Mouse (Mus musculus): ENCODE results near the gene Rbm19.
A peak's percentile ranks its signal among the peaks of the same experiment; 100 is the strongest.

Gene Rbm19

DNA sequence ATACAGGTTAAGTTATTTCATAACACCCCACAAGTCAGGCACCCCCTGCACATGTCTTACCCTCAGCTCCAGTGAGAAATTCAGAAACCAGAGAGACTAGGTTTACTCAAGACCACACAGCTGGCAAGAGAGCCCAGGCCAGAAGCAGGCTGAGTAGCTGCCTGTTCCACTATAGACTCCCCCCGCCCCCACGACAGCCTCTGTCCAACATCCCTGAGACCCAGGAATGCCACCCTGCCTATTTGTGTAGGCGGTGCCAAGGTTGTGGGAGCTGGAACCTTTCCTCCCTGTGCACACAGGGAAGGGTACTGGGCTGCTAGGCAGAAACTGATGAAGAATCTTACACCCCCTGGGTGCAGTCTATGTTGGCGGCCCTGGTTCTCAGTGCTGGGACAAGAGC, 91.2 kb downstream of the Rbm19 start:
- DNase-seq = peak in 1 of 2 experiments; percentile 5

DNA sequence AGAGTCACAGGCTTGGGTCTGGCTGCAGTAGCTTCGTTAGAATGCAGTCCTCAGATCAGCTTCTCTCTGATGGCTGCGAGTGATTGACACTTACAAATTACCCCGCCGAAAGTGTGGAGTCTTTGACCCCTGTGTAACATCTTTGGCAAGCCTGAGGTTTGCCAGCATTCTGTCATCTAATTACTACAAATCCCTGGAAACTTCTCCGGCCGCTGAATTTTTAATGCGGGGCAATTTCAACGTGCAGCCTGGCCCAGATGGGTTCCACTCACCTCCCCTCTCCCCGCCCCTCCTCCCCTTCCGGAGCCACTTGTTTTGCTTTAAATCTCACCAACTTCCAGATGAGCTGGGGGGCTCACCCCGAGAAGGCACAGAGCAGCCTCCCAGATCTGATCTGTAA, 94.4 kb downstream of the Rbm19 start:
- no peak for DNase-seq

DNA sequence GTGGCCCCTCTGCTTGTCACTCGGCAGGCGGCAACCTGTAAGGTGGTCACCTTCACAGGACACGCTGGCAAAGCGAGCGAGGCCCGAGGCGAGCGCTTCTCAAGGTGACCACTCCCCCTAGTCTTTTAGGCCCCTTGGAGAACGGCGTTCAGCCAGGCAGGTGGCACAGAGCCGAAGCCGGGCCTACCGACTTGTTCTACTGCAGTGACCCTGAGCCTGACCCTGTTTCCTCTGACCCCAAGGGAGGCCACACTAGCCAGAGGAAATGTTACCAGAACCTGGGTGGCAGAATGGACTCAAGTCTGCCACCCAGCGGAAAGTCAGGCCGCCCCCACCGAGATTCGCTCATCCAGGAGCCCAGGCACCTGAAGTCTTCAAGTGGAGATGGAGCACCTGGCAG, 94.9 kb downstream of the Rbm19 start:
- DNase-seq = peak; percentile 75 to 84

DNA sequence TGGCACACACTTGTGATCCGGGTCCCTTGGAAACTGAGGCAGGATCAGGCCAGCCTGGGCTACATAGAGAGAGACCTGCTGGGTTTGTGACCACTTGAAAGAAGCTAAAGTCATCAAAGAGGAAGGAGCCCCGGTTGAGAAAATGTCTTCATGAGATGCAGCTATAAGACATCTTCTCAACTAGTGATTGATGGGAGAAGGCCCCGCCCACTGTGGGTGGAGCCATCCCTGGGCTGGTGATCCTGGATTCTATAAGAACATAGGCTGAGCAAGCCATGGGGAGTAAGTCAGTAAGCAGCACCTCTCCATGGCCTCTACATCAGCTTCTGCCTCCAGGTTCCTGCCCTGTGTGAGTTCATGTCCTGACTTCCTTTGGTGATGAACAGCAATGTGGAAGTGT, 98.2 kb downstream of the Rbm19 start:
- no peak for DNase-seq

DNA sequence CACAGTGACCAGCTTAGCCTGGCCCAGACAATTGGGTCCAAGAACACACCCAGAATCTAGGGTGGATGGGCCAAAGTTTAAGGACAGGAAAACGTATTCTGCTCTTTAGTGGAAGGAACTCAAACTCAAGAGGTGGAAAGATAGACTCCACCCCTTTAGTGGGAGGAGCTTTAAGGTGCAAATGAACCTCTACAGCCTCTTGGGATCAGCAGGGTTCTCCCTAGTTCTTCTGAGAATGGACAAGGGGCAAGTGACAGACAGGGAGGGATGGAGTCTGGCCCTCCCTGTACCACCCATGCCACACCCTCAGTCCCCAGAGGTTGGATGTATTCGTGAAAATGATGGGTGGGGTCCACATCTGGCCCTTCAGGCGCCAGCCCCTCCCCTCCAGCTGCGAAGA, 105.0 kb downstream of the Rbm19 start:
- no peak for DNase-seq

DNA sequence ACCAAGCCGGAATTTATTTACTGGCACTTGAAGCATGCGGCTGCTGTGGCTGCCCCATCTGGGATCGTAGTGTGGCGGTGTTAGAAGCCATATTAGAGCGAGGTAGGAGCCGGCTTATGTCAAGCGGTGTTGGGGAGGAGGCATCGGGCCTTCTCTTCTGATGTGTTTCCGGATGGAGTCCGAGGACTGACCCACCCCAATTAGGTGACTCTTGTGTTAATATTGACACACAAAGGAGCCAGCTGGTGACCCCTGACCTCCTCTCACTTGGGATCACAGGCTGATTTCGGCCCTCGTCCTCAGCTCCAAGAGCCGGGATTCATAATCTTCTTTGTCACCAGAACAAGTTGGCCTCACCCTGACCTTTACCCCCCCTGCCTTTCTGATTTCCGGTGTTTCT, 109.1 kb downstream of the Rbm19 start:
- no peak for DNase-seq

DNA sequence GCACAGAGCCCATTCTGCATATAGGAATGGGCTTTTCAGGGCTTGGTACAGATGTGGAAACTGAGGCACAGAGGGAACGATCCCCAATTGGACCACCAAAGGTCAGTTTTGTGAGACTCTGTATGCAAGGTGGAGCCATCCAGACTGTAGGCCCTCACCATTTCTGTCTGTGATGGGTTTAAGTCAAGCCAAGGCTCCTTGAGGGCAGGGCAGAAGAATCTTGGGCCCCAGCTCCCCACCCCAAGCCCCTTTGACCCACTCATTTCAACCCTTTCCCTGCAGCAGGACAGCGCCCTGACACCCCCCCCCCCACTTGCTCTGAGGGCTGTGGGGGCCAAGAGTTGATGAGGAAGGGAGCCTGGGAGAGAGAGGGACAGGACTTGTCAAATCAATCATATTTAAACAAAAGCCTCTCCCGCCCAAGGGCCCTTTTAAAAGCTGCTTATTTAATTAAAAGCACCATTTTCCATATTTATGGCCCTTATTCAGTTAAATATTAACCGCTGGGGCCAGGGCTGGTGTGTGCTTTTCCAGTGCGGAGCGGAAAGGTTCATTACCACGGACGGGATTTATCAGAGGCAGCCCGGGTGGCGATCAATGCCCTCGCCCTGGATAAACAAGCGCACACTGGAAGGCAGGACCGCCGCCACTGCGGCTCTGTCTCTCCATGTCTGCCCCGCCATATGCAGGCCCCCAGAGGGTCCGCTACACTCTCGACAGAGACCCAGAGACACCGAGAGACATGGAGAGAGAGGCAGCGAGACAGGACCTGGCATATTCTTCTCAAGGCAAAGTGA, 112.5 kb downstream of the Rbm19 start:
- no peak for DNase-seq

DNA sequence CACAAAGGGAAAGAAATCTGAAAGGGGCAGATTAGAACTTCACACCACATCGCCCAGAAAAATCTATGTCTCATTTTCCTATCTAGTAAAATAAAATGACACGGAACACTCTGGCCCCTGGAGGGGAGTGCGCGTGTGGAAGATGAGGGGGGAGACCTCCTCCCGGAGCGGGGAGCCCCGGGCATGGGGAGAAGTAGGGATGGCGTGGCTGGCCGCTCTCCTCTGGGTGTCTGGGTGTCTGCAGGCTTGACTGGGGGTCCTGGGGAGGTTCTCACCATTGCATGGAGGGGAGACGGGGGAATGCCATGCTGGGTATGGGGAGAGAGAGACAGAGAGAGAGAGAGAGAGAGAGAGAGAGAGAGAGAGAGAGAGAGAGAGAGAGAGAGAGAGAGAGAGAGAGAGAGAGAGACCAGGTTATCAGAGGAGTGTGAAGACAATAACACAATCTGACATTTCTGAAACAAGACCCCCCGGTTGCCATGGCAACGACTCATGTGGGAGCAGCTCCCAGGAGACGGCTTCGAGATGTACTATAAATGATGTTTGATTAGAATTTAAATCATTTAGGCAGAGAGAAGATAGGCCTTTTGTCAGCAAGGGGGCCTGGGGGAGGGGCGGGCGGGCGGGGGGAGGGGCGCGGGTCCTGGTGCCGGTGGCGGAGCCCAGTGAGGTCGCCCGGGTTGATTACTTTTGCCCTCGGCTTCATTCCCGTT, 115.3 kb downstream of the Rbm19 start:
- no peak for DNase-seq

DNA sequence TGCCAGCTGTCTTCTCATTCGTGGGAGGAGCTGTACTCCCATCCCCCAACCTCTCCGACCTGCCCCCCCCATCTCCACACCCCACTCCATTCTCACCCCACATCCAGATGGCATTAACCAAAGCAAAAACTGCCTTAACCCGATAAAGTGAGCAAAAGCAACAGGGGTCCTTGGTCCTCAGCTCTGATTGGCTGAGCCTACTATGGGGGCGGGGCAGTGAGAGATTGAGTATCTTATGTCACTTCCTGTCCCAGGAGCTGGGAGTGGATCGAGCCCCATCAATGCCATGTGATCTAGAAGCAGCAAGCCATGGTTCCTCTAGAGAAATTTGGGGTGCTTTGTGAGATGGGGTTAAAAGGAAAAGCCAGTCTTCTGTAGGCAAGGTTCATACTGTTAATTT, 118.9 kb downstream of the Rbm19 start:
- DNase-seq = no peak

DNA sequence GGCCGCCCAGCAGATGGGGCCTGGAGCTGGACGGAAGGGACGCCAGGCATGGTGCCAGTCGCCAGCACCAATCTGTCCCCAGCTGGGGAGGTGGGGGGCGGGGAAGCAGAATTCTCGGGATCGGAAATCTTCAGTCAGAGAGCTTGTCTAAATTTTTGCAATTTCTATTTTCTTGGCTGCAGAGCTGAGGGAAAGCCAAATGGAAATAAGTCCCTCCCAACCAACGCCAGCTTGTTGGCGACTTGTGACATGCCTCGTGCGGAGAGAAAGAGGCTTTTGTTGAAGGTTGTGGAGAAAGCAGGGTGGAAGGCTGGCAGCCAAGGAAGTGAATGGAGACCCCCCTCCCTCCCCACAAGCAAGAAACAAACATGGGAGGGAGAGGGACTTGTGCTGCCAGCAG, 119.3 kb downstream of the Rbm19 start:
- DNase-seq = peak; percentile 17 to 57

DNA sequence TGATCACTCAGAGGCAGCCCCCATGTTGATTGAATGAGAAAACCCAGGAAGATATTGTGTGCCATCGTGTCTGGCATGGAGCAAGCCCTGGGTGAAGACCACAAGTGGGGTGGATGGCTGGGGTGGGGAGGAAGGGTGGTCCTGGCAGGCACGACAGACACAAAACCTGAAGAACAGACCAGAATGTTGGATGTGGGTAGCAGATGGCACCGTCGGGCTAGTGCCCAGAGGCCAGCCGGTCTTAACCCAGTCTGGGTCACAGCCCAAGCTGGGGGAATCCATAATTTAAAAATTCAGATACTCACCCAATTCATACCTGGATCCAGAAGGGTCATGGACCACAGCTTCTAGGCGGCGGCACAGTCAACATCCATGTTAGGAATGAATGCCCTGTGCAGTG, 123.8 kb downstream of the Rbm19 start:
- DNase-seq = peak in 1 of 2 experiments; percentile 30

DNA sequence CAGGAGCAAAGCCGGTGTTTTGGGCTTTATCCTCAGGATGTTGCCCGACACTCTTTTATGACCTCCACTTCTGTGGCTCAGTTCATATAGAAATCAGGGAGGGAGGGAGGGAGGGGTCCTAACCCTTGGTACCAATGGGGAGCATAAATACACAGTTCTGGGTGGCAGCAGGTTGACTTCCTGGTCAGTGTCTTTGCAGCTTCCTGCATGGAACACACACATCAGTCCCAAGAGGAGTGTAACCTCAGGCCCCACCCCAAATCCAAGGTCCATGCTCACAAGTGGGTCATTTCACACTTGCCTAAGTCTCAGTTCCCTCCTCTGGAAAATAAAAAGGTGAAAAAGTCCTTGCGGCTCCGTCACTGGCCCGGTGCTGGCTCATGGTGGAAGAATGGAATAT, 129.1 kb downstream of the Rbm19 start:
- no peak for DNase-seq

Data from cerebellum, postnatal 25 days (tissue).